Mouse (Mus musculus): ENCODE measurements around the gene Ccni. TPM values are rescaled to one million over a fixed set of nuclear protein-coding genes. Genes with fewer than 3 reads are reported as not detected.

Gene Ccni
- polyA plus RNA-seq, 1 experiment from 2014 or later = 68.1 TPM

GRCm38 (mm10) chr5:93184548-93184947 lies 21.7 kb downstream of the Ccni start:
- TF ChIP-seq CTCF (IDR thresholded peaks at IDR 0.05; ENCODE audit: low read depth) = no peak
- H3K4me2 ChIP-seq (replicated peaks; ENCODE audit: low read depth) = no peak overlapping the region
- no peak for ATAC-seq
- peaks cover 46% of the 10 kb centered on the region for H3K36me3 ChIP-seq (ENCODE audit: control insufficient read depth, insufficient read depth)
- no peaks in the 10 kb centered on the region for H3K9me3 ChIP-seq (ENCODE audit: control insufficient read depth)
- no peak overlapping the region for H3K9ac ChIP-seq (ENCODE audit: low read depth, low read length)
- H3K27ac ChIP-seq (ENCODE audit: low read depth, low read length) = no peak overlapping the region
- 86% methylated on average over 6 of the region's 6 CpGs for WGBS
- H3K4me1 ChIP-seq (replicated peaks; ENCODE audit: control insufficient read depth, insufficient read depth, low read length) = no peaks in the 10 kb centered on the region
- no peak overlapping the region for H3K4me3 ChIP-seq (ENCODE audit: low read depth, low read length)
- no peaks in the 10 kb centered on the region for H3K27me3 ChIP-seq (replicated peaks; ENCODE audit: control insufficient read depth, insufficient read depth, low read length)

GRCm38 (mm10) chr5:93183311-93183710 lies 23.0 kb downstream of the Ccni start:
- no peaks in the 10 kb centered on the region for H3K9me3 ChIP-seq (ENCODE audit: control insufficient read depth)
- no peak for ATAC-seq
- no peak overlapping the region for H3K4me3 ChIP-seq (ENCODE audit: low read depth, low read length)
- H3K9ac ChIP-seq (ENCODE audit: low read depth, low read length) = no peak overlapping the region
- no peaks in the 10 kb centered on the region for H3K4me1 ChIP-seq (replicated peaks; ENCODE audit: control insufficient read depth, insufficient read depth, low read length)
- H3K36me3 ChIP-seq (ENCODE audit: control insufficient read depth, insufficient read depth) = peaks cover 43% of the 10 kb centered on the region
- WGBS = 83% methylated on average over 6 of the region's 6 CpGs
- no peak overlapping the region for H3K4me2 ChIP-seq (replicated peaks; ENCODE audit: low read depth)
- no peak for TF ChIP-seq CTCF (IDR thresholded peaks at IDR 0.05; ENCODE audit: low read depth)
- no peak overlapping the region for H3K27ac ChIP-seq (ENCODE audit: low read depth, low read length)
- no peaks in the 10 kb centered on the region for H3K27me3 ChIP-seq (replicated peaks; ENCODE audit: control insufficient read depth, insufficient read depth, low read length)

- H3K4me3 ChIP-seq (ENCODE audit: low read depth, low read length) = no peak overlapping the region
- peak; percentile 74 for TF ChIP-seq CTCF (IDR thresholded peaks at IDR 0.05; ENCODE audit: low read depth)
- no peak overlapping the region for H3K4me2 ChIP-seq (replicated peaks; ENCODE audit: low read depth)
- peaks cover 29% of the 10 kb centered on the region for H3K36me3 ChIP-seq (ENCODE audit: control insufficient read depth, insufficient read depth)
- no peak for ATAC-seq
- H3K9me3 ChIP-seq (ENCODE audit: control insufficient read depth) = no peaks in the 10 kb centered on the region
- H3K27ac ChIP-seq (ENCODE audit: low read depth, low read length) = no peak overlapping the region
- no peak overlapping the region for H3K9ac ChIP-seq (ENCODE audit: low read depth, low read length)
- no peaks in the 10 kb centered on the region for H3K27me3 ChIP-seq (replicated peaks; ENCODE audit: control insufficient read depth, insufficient read depth, low read length)
- H3K4me1 ChIP-seq (replicated peaks; ENCODE audit: control insufficient read depth, insufficient read depth, low read length) = no peaks in the 10 kb centered on the region
- 56% methylated on average over 2 of the region's 2 CpGs for WGBS
These were observed 26.0 kb downstream of the Ccni start for GRCm38 (mm10) chr5:93180252-93180651.

DNA sequence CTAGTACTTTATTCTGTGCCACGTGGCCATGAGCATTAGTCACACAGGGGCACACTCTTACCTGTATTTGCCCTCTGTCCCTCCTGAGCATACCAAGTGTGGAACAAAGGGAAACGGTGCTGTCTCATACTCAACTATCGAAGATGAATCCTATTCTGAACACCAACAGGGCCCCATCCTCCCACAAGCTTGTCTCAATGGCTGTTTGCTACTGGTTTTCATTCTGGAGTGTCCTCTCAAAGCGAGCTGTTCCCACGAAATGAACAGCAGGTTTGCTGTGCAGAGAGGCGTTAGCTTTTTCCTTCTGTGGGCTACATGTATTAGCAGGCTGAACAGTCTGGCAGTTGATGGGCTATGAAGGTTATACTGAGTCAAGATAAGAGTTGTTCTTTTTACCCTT lies 27.7 kb downstream of the Ccni start:
- Histone ChIP-seq H3K4me3 (ENCODE audit: low read depth, low read length) (no peak overlapping the region), H3K4me2 (replicated peaks; ENCODE audit: low read depth) (no peak overlapping the region), H3K9me3 (ENCODE audit: control insufficient read depth) (no peaks in the 10 kb centered on the region), H3K4me1 (replicated peaks; ENCODE audit: control insufficient read depth, insufficient read depth, low read length) (no peaks in the 10 kb centered on the region), H3K9ac (ENCODE audit: low read depth, low read length) (no peak overlapping the region), H3K27ac (ENCODE audit: low read depth, low read length) (no peak overlapping the region), H3K27me3 (replicated peaks; ENCODE audit: control insufficient read depth, insufficient read depth, low read length) (no peaks in the 10 kb centered on the region), H3K36me3 (ENCODE audit: control insufficient read depth, insufficient read depth) (peaks cover 27% of the 10 kb centered on the region)
- WGBS = 65% methylated on average over 6 of the region's 6 CpGs
- no peak for TF ChIP-seq CTCF (IDR thresholded peaks at IDR 0.05; ENCODE audit: low read depth)
- no peak for ATAC-seq

DNA sequence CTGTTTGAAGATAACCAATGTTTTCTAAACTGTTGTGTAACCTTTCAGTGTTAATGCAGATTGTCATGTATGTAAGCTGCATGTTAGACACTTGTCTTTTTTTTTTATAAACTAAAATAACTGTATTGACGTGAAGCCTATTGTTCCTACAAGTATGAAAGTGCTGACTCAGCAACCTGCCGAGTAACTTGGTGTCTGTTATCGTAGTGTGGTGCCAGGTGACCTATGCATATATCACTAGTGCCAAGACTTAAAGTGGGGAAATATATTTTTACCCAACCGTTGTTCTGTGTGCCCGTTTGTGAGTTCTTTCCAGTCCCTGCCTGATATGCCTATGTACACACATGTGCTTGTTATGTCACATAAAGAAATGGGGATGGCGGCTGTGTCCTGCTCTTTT lies 31.6 kb downstream of the Ccni start:
- 81% methylated on average over 6 of the region's 6 CpGs for WGBS
- no peak for ATAC-seq
- no peak for TF ChIP-seq CTCF (IDR thresholded peaks at IDR 0.05; ENCODE audit: low read depth)

GRCm38 (mm10) chr5:93172536-93172935 lies 33.8 kb downstream of the Ccni start:
- Histone ChIP-seq H3K4me3 (ENCODE audit: low read depth, low read length) (no peak overlapping the region), H3K4me1 (replicated peaks; ENCODE audit: control insufficient read depth, insufficient read depth, low read length) (no peaks in the 10 kb centered on the region), H3K27me3 (replicated peaks; ENCODE audit: control insufficient read depth, insufficient read depth, low read length) (no peaks in the 10 kb centered on the region), H3K9ac (ENCODE audit: low read depth, low read length) (no peak overlapping the region), H3K9me3 (ENCODE audit: control insufficient read depth) (no peaks in the 10 kb centered on the region), H3K36me3 (ENCODE audit: control insufficient read depth, insufficient read depth) (peaks cover 51% of the 10 kb centered on the region), H3K27ac (ENCODE audit: low read depth, low read length) (no peak overlapping the region), H3K4me2 (replicated peaks; ENCODE audit: low read depth) (no peak overlapping the region)
- TF ChIP-seq CTCF (IDR thresholded peaks at IDR 0.05; ENCODE audit: low read depth) = no peak
- ATAC-seq = no peak
- 85% methylated on average over 6 of the region's 6 CpGs for WGBS

More for the DNA sequence above, 31.6 kb downstream of the Ccni start:
- Histone ChIP-seq H3K4me1 (replicated peaks; ENCODE audit: control insufficient read depth, insufficient read depth, low read length) (no peaks in the 10 kb centered on the region), H3K9ac (ENCODE audit: low read depth, low read length) (no peak overlapping the region), H3K27ac (ENCODE audit: low read depth, low read length) (no peak overlapping the region), H3K4me3 (ENCODE audit: low read depth, low read length) (no peak overlapping the region), H3K4me2 (replicated peaks; ENCODE audit: low read depth) (no peak overlapping the region), H3K36me3 (ENCODE audit: control insufficient read depth, insufficient read depth) (peaks cover 46% of the 10 kb centered on the region), H3K9me3 (ENCODE audit: control insufficient read depth) (no peaks in the 10 kb centered on the region), H3K27me3 (replicated peaks; ENCODE audit: control insufficient read depth, insufficient read depth, low read length) (no peaks in the 10 kb centered on the region)

GRCm38 (mm10) chr5:93171420-93171819 lies 34.9 kb downstream of the Ccni start:
- no peak overlapping the region for H3K27ac ChIP-seq (ENCODE audit: low read depth, low read length)
- H3K4me1 ChIP-seq (replicated peaks; ENCODE audit: control insufficient read depth, insufficient read depth, low read length) = no peaks in the 10 kb centered on the region
- no peak overlapping the region for H3K4me3 ChIP-seq (ENCODE audit: low read depth, low read length)
- peaks cover 61% of the 10 kb centered on the region for H3K36me3 ChIP-seq (ENCODE audit: control insufficient read depth, insufficient read depth)
- WGBS = 95% methylated on average over 15 of the region's 15 CpGs
- H3K4me2 ChIP-seq (replicated peaks; ENCODE audit: low read depth) = no peak overlapping the region
- no peak for TF ChIP-seq CTCF (IDR thresholded peaks at IDR 0.05; ENCODE audit: low read depth)
- no peaks in the 10 kb centered on the region for H3K9me3 ChIP-seq (ENCODE audit: control insufficient read depth)
- no peak overlapping the region for H3K9ac ChIP-seq (ENCODE audit: low read depth, low read length)
- no peak for ATAC-seq
- no peaks in the 10 kb centered on the region for H3K27me3 ChIP-seq (replicated peaks; ENCODE audit: control insufficient read depth, insufficient read depth, low read length)
